Mouse (Mus musculus) gastrocnemius, postnatal 25 days (tissue): ENCODE measurements at regions not wholly inside any gene's neighbourhood (a gene's known extent, or its start where the extent isn't known, plus 50 kb on each side); places are given as distances from the start of the nearest gene placed in this dataset.

Experiments used
- DNase-seq: peaks from one replicate; pipeline ENCODE4 v3.0.0; 2022

- no peak for DNase-seq
Observed at GRCm38 (mm10) chr7:90030486-90031250, 49.9 kb upstream of the Eed start.

GRCm38 (mm10) chr7:90033086-90033485 is 52.3 kb upstream of the Eed start:
- DNase-seq, result no peak

- no peak for DNase-seq
Observed at GRCm38 (mm10) chr7:90033640-90034312, 53.0 kb upstream of the Eed start.

GRCm38 (mm10) chr7:90034498-90034897 is 53.7 kb upstream of the Eed start:
- no peak for DNase-seq

GRCm38 (mm10) chr7:90035396-90035795 is 54.6 kb upstream of the Eed start:
- no peak for DNase-seq

GRCm38 (mm10) chr7:90037736-90038135 is 57.0 kb upstream of the Eed start:
- no peak for DNase-seq

GRCm38 (mm10) chr7:90039504-90039903 is 58.7 kb upstream of the Eed start:
- no peak for DNase-seq

GRCm38 (mm10) chr7:90040581-90041340 is 60.0 kb upstream of the Eed start:
- DNase-seq, result peak; percentile 85

- no peak for DNase-seq
Observed at GRCm38 (mm10) chr7:90041565-90042024, 60.8 kb upstream of the Eed start.

- no peak for DNase-seq
Observed at GRCm38 (mm10) chr7:90042364-90042763, 61.6 kb upstream of the Eed start.

- no peak for DNase-seq
Observed at GRCm38 (mm10) chr7:90043526-90043925, 62.7 kb upstream of the Eed start.

- DNase-seq, result no peak
Observed at GRCm38 (mm10) chr7:90044100-90044698, 63.4 kb upstream of the Eed start.

- no peak for DNase-seq
Observed at GRCm38 (mm10) chr7:90045208-90045800, 64.5 kb upstream of the Eed start.

GRCm38 (mm10) chr7:90046228-90046627 is 65.4 kb upstream of the Eed start:
- DNase-seq, result no peak

GRCm38 (mm10) chr7:90046862-90047261 is 66.1 kb upstream of the Eed start:
- DNase-seq, result no peak

- no peak for DNase-seq
Observed at GRCm38 (mm10) chr7:90048401-90049307, 67.9 kb upstream of the Eed start.

GRCm38 (mm10) chr7:90049831-90050237 is 69.1 kb upstream of the Eed start:
- DNase-seq, result peak; percentile 72

GRCm38 (mm10) chr7:90054795-90055511 is 74.2 kb upstream of the Eed start:
- DNase-seq, result no peak

GRCm38 (mm10) chr7:90057947-90058346 is 72.1 kb upstream of the Picalm start:
- no peak for DNase-seq

- DNase-seq, result no peak
Observed at GRCm38 (mm10) chr7:90058636-90059035, 71.4 kb upstream of the Picalm start.
